Mouse (Mus musculus) neural tube, embryonic 12.5 days (tissue): ENCODE measurements around the gene Srsf3. TPM values are rescaled to one million over a fixed set of nuclear protein-coding genes. Genes with fewer than 3 reads are reported as not detected.
"Not testable (repeated sequence)": the region's sequence is repeated elsewhere in the genome, so short reads cannot be mapped to it uniquely, and the experiment has no call there.

Experiments
- ATAC-seq: fragments of 200-750 bp; cut with Nextera tagmentation; 2 replicates; pipeline ENCODE4 v1.8.0; 2017; ENCODE audit warnings: low read depth, mild to moderate bottlenecking, moderate TSS enrichment, moderate library complexity; ENCODE audit not compliant: low FRiP score
- H3K27ac ChIP-seq: fragments of 300-500 bp; sonication (generic); 2 replicates; pipeline ENCODE4 v1.5.1; 2016
- H3K27me3 ChIP-seq: fragments of 300-500 bp; sonication (generic); replicated peaks from 2 replicates; pipeline ENCODE4 v1.6.1; 2016; ENCODE audit warnings: mild to moderate bottlenecking
- H3K36me3 ChIP-seq: fragments of 300-500 bp; sonication (generic); 2 replicates; pipeline ENCODE4 v1.6.1; 2016; ENCODE audit warnings: mild to moderate bottlenecking
- H3K4me1 ChIP-seq: fragments of 300-500 bp; sonication (generic); 2 replicates; pipeline ENCODE4 v1.6.1; 2016
- H3K4me2 ChIP-seq: fragments of 300-500 bp; sonication (generic); replicated peaks from 2 replicates; pipeline ENCODE4 v1.6.1; 2016; ENCODE audit warnings: mild to moderate bottlenecking
- H3K4me3 ChIP-seq: fragments of 300-500 bp; sonication (generic); 2 replicates; pipeline ENCODE4 v1.5.1; 2016
- H3K9ac ChIP-seq: fragments of 300-500 bp; sonication (generic); 2 replicates; pipeline ENCODE4 v1.6.1; 2016; ENCODE audit warnings: mild to moderate bottlenecking
- H3K9me3 ChIP-seq: fragments of 300-500 bp; sonication (generic); 2 replicates; pipeline ENCODE4 v1.6.1; 2016; ENCODE audit warnings: mild to moderate bottlenecking
- WGBS: fragments of 180-500 bp; shearing (Covaris S2); methylation state at CpG from one replicate; pipeline ENCODE4 v1.1.7; 2016; 5-methylcytosine and 5-hydroxymethylcytosine counted together
- polyA plus RNA-seq: library from polyadenylated mRNA; unstranded; fragments of >200 nt; fragmentation: Nextera tagmentation; extraction: Ambion mirVana; gene quantifications from 2 replicates; pipeline ENCODE4 v1.2.1, GENCODE M21; 2016

Srsf3 gene
- polyA plus RNA-seq, 1 experiment from 2014 or later = 642 TPM

GRCm38 (mm10) chr17:29035506-29035905, 3.1 kb downstream of the Srsf3 start:
- no peak overlapping the region for H3K27ac ChIP-seq
- H3K4me3 ChIP-seq = 0 out of 2 replicates have a peak overlapping the region, but pooled peaks have one; percentile 66
- peak overlapping the region; percentile 74 for H3K4me2 ChIP-seq
- no peak overlapping the region for H3K9ac ChIP-seq
- peaks cover 35% of the 10 kb centered on the region for H3K4me1 ChIP-seq
- H3K27me3 ChIP-seq = no peaks in the 10 kb centered on the region
- H3K9me3 ChIP-seq = no peaks in the 10 kb centered on the region
- peaks cover 44% of the 10 kb centered on the region for H3K36me3 ChIP-seq
- no peak for ATAC-seq

GRCm38 (mm10) chr17:29039351-29039750, 6.9 kb downstream of the Srsf3 start:
- H3K36me3 ChIP-seq = peaks cover 75% of the 10 kb centered on the region
- H3K27ac ChIP-seq = no peak overlapping the region
- no peaks in the 10 kb centered on the region for H3K9me3 ChIP-seq
- peaks cover 28% of the 10 kb centered on the region for H3K4me1 ChIP-seq
- H3K9ac ChIP-seq = no peak overlapping the region
- no peak overlapping the region for H3K4me2 ChIP-seq
- H3K27me3 ChIP-seq = no peaks in the 10 kb centered on the region
- 80% methylated on average over 11 of the region's 11 CpGs for WGBS
- ATAC-seq = no peak
- no peak overlapping the region for H3K4me3 ChIP-seq

- Histone ChIP-seq H3K4me1 (peaks cover 11% of the 10 kb centered on the region; the same call in 1 of the 2 replicates), H3K36me3 (peaks cover 86% of the 10 kb centered on the region)
- not testable (repeated sequence) for H3K9me3 ChIP-seq, ATAC-seq, H3K27me3 ChIP-seq, H3K27ac ChIP-seq, H3K4me2 ChIP-seq, H3K4me3 ChIP-seq, H3K9ac ChIP-seq
- 90% methylated on average over 3 of the region's 3 CpGs for WGBS
Observed at GRCm38 (mm10) chr17:29041632-29042031, 9.2 kb downstream of the Srsf3 start.

GRCm38 (mm10) chr17:29042569-29042968, 10.1 kb downstream of the Srsf3 start:
- Histone ChIP-seq H3K4me2 (no peak overlapping the region), H3K27me3 (no peaks in the 10 kb centered on the region), H3K9me3 (no peaks in the 10 kb centered on the region), H3K4me3 (no peak overlapping the region), H3K27ac (no peak overlapping the region), H3K36me3 (peaks cover 85% of the 10 kb centered on the region), H3K4me1 (peaks cover 3% of the 10 kb centered on the region; the same call in 1 of the 2 replicates), H3K9ac (no peak overlapping the region)
- no peak for ATAC-seq

GRCm38 (mm10) chr17:29043583-29043982, 11.2 kb downstream of the Srsf3 start:
- Histone ChIP-seq H3K4me1 (no peaks in the 10 kb centered on the region; the same call in 1 of the 2 replicates), H3K27ac (no peak overlapping the region), H3K9ac (no peak overlapping the region), H3K36me3 (peaks cover 77% of the 10 kb centered on the region), H3K27me3 (no peaks in the 10 kb centered on the region), H3K9me3 (no peaks in the 10 kb centered on the region), H3K4me3 (no peak overlapping the region), H3K4me2 (no peak overlapping the region)
- ATAC-seq = no peak
- WGBS = 87% methylated on average over 3 of the region's 3 CpGs

GRCm38 (mm10) chr17:29044146-29044924, 11.9 kb downstream of the Srsf3 start:
- Histone ChIP-seq H3K27me3 (no peaks in the 10 kb centered on the region), H3K9me3 (no peaks in the 10 kb centered on the region), H3K4me3 (no peak overlapping the region), H3K27ac (no peak overlapping the region), H3K36me3 (peaks cover 70% of the 10 kb centered on the region), H3K4me1 (no peaks in the 10 kb centered on the region; the same call in 1 of the 2 replicates), H3K4me2 (no peak overlapping the region), H3K9ac (no peak overlapping the region)
- no peak for ATAC-seq
- 88% methylated on average over 6 of the region's 6 CpGs for WGBS

- no peak overlapping the region for H3K4me3 ChIP-seq
- no peaks in the 10 kb centered on the region for H3K9me3 ChIP-seq
- WGBS = 75% methylated on average over 1 of the region's 1 CpGs
- H3K9ac ChIP-seq = no peak overlapping the region
- no peaks in the 10 kb centered on the region; the same call in 1 of the 2 replicates for H3K4me1 ChIP-seq
- peaks cover 64% of the 10 kb centered on the region for H3K36me3 ChIP-seq
- H3K27me3 ChIP-seq = no peaks in the 10 kb centered on the region
- peak; percentile 32; the same call in 1 of the 2 replicates for ATAC-seq
- H3K4me2 ChIP-seq = no peak overlapping the region
- H3K27ac ChIP-seq = no peak overlapping the region
Observed at GRCm38 (mm10) chr17:29044925-29045319, 12.5 kb downstream of the Srsf3 start.

GRCm38 (mm10) chr17:29045741-29046530, 13.5 kb downstream of the Srsf3 start:
- Histone ChIP-seq H3K27ac (no peak overlapping the region), H3K9ac (no peak overlapping the region), H3K4me2 (no peak overlapping the region), H3K4me1 (peaks cover 6% of the 10 kb centered on the region; the same call in 1 of the 2 replicates), H3K9me3 (no peaks in the 10 kb centered on the region), H3K36me3 (peaks cover 55% of the 10 kb centered on the region), H3K4me3 (no peak overlapping the region), H3K27me3 (no peaks in the 10 kb centered on the region)
- ATAC-seq = no peak
- 77% methylated on average over 12 of the region's 12 CpGs for WGBS

- Histone ChIP-seq H3K27me3 (no peaks in the 10 kb centered on the region), H3K4me2 (no peak overlapping the region), H3K27ac (no peak overlapping the region), H3K4me3 (no peak overlapping the region), H3K9ac (no peak overlapping the region), H3K36me3 (peaks cover 49% of the 10 kb centered on the region), H3K9me3 (no peaks in the 10 kb centered on the region), H3K4me1 (peaks cover 6% of the 10 kb centered on the region; the same call in 1 of the 2 replicates)
- no peak for ATAC-seq
- WGBS = 89% methylated on average over 3 of the region's 3 CpGs
Observed at GRCm38 (mm10) chr17:29046863-29047262, 14.4 kb downstream of the Srsf3 start.

GRCm38 (mm10) chr17:29047697-29048514, 15.5 kb downstream of the Srsf3 start:
- H3K27ac ChIP-seq = no peak overlapping the region
- H3K27me3 ChIP-seq = no peaks in the 10 kb centered on the region
- H3K9me3 ChIP-seq = no peaks in the 10 kb centered on the region
- peaks cover 6% of the 10 kb centered on the region; the same call in 1 of the 2 replicates for H3K4me1 ChIP-seq
- H3K36me3 ChIP-seq = peaks cover 41% of the 10 kb centered on the region
- H3K4me3 ChIP-seq = no peak overlapping the region
- no peak overlapping the region for H3K4me2 ChIP-seq
- ATAC-seq = no peak
- WGBS = 67% methylated on average over 3 of the region's 3 CpGs
- H3K9ac ChIP-seq = no peak overlapping the region

GRCm38 (mm10) chr17:29048748-29049507, 16.5 kb downstream of the Srsf3 start:
- H3K9ac ChIP-seq = no peak overlapping the region
- H3K36me3 ChIP-seq = peaks cover 32% of the 10 kb centered on the region
- no peaks in the 10 kb centered on the region for H3K27me3 ChIP-seq
- peaks cover 6% of the 10 kb centered on the region; the same call in 1 of the 2 replicates for H3K4me1 ChIP-seq
- H3K4me2 ChIP-seq = no peak overlapping the region
- no peaks in the 10 kb centered on the region for H3K9me3 ChIP-seq
- H3K4me3 ChIP-seq = no peak overlapping the region
- no peak overlapping the region for H3K27ac ChIP-seq
- WGBS = 22% methylated on average over 13 of the region's 13 CpGs
- ATAC-seq = peak; percentile 15; the same call in 1 of the 2 replicates
